Mouse (Mus musculus) stomach, postnatal 0 days (tissue): ENCODE data around the gene Ano10. TPM values are rescaled to one million over a fixed set of nuclear protein-coding genes. Genes with fewer than 3 reads are reported as not detected.

Experiments used
- ATAC-seq: fragments of 200-750 bp; cut with Nextera tagmentation; 2 replicates; pipeline ENCODE4 v1.8.0; 2017; ENCODE audit not compliant: low FRiP score, low TSS enrichment
- DNase-seq: peaks from one replicate; pipeline ENCODE4 v3.0.0-alpha.2; 2016; ENCODE audit warnings: low spot score
- H3K27ac ChIP-seq: fragments of 300-500 bp; sonication (generic); replicated peaks from 2 replicates; pipeline ENCODE4 v1.5.1; 2014; ENCODE audit warnings: mild to moderate bottlenecking, control low read depth
- H3K27me3 ChIP-seq: fragments of 300-500 bp; sonication (generic); 2 replicates; pipeline ENCODE4 v1.6.1; 2014; ENCODE audit warnings: low read length; ENCODE audit not compliant: control insufficient read depth, insufficient read depth
- H3K36me3 ChIP-seq: fragments of 300-500 bp; sonication (generic); 2 replicates; pipeline ENCODE4 v1.6.1; 2014; ENCODE audit warnings: low read length, mixed read lengths; ENCODE audit not compliant: control insufficient read depth, insufficient read depth
- H3K4me1 ChIP-seq: fragments of 300-500 bp; sonication (generic); replicated peaks from 2 replicates; pipeline ENCODE4 v1.6.1; 2014; ENCODE audit warnings: antibody characterized with exemption; ENCODE audit not compliant: control insufficient read depth, insufficient read depth
- H3K4me2 ChIP-seq: fragments of 300-500 bp; sonication (generic); replicated peaks from 2 replicates; pipeline ENCODE4 v1.6.1; 2014; ENCODE audit warnings: low read depth, mild to moderate bottlenecking, control low read depth, moderate library complexity
- H3K4me3 ChIP-seq: fragments of 300-500 bp; sonication (generic); 2 replicates; pipeline ENCODE4 v1.5.1; 2014; ENCODE audit warnings: low read depth, low read length, control low read depth
- H3K9ac ChIP-seq: fragments of 300-500 bp; sonication (generic); 2 replicates; pipeline ENCODE4 v1.6.1; 2014; ENCODE audit warnings: mild to moderate bottlenecking, low read length, control low read depth, mixed read lengths
- H3K9me3 ChIP-seq: fragments of 300-500 bp; sonication (generic); 2 replicates; pipeline ENCODE4 v1.6.1; 2016; ENCODE audit warnings: low read length; ENCODE audit not compliant: control insufficient read depth
- CTCF ChIP-seq: IDR thresholded peaks from 2 replicates; pipeline ENCODE4 v1.5.1; 2016; ENCODE audit warnings: antibody characterized with exemption, low read depth, mild to moderate bottlenecking, moderate library complexity
- EP300 ChIP-seq: optimal IDR thresholded peaks from 2 replicates; pipeline ENCODE3; 2016; ENCODE audit warnings: antibody characterized with exemption
- WGBS: fragments of 180-500 bp; shearing (Covaris S2); extraction: QIAGEN DNeasy Blood & Tissue Kit; methylation state at CpG from one replicate; pipeline ENCODE4 v1.1.7; 2014; 5-methylcytosine and 5-hydroxymethylcytosine counted together
- polyA plus RNA-seq: library from polyadenylated mRNA; unstranded; fragments of >200 nt; fragmentation: Nextera tagmentation; extraction: Ambion mirVana; gene quantifications from 2 replicates; pipeline ENCODE4 v1.2.1, GENCODE M21; 2015

The Ano10 gene
- polyA plus RNA-seq, 1 experiment from 2014 or later, result 30.8 TPM

GRCm38 (mm10) chr9:122219934-122220333 is 74.3 kb downstream of the Ano10 start:
- Histone ChIP-seq H3K9ac (no peak overlapping the region), H3K9me3 (no peaks in the 10 kb centered on the region), H3K4me2 (no peak overlapping the region), H3K36me3 (no peaks in the 10 kb centered on the region), H3K4me1 (no peaks in the 10 kb centered on the region), H3K27ac (no peak overlapping the region), H3K27me3 (no peaks in the 10 kb centered on the region), H3K4me3 (no peak overlapping the region)
- DNase-seq (no peak), ATAC-seq (no peak)
- TF ChIP-seq CTCF, result no peak
- TF ChIP-seq EP300, result no peak
- WGBS, result 64% methylated on average over 2 of the region's 2 CpGs

GRCm38 (mm10) chr9:122216945-122217529 is 77.2 kb downstream of the Ano10 start:
- WGBS, result 72% methylated on average over 7 of the region's 7 CpGs
- no peak for TF ChIP-seq CTCF
- no peak for TF ChIP-seq EP300
- Histone ChIP-seq H3K27ac (no peak overlapping the region), H3K4me1 (no peaks in the 10 kb centered on the region), H3K36me3 (no peaks in the 10 kb centered on the region), H3K27me3 (no peaks in the 10 kb centered on the region), H3K4me3 (no peak overlapping the region), H3K9ac (no peak overlapping the region), H3K4me2 (no peak overlapping the region), H3K9me3 (no peaks in the 10 kb centered on the region)
- ATAC-seq (no peak), DNase-seq (no peak)

GRCm38 (mm10) chr9:122215118-122215517 is 79.1 kb downstream of the Ano10 start:
- H3K9me3 ChIP-seq, result no peaks in the 10 kb centered on the region
- H3K27ac ChIP-seq, result no peak overlapping the region
- ATAC-seq (no peak), DNase-seq (no peak)
- H3K4me3 ChIP-seq, result no peak overlapping the region
- no peak for TF ChIP-seq EP300
- no peak overlapping the region for H3K4me2 ChIP-seq
- no peak overlapping the region for H3K9ac ChIP-seq
- H3K36me3 ChIP-seq, result no peaks in the 10 kb centered on the region
- no peaks in the 10 kb centered on the region for H3K27me3 ChIP-seq
- no peaks in the 10 kb centered on the region for H3K4me1 ChIP-seq

- ATAC-seq, result no peak
- H3K9me3 ChIP-seq, result no peaks in the 10 kb centered on the region
- 0 out of 2 replicates have a peak, but pooled peaks cover 3% of the 10 kb centered on the region for H3K4me1 ChIP-seq
- no peaks in the 10 kb centered on the region for H3K27me3 ChIP-seq
- WGBS, result 79% methylated on average over 4 of the region's 4 CpGs
- H3K4me3 ChIP-seq, result no peak overlapping the region
- no peak for DNase-seq
- H3K27ac ChIP-seq, result no peak overlapping the region
- TF ChIP-seq CTCF, result no peak
- TF ChIP-seq EP300, result no peak
- H3K4me2 ChIP-seq, result no peak overlapping the region
- no peaks in the 10 kb centered on the region for H3K36me3 ChIP-seq
- no peak overlapping the region for H3K9ac ChIP-seq
Observed at GRCm38 (mm10) chr9:122208311-122208710, 85.9 kb downstream of the Ano10 start.

- H3K36me3 ChIP-seq, result no peaks in the 10 kb centered on the region
- peak; percentile 32; the same call in 1 of the 2 replicates for ATAC-seq
- no peak for DNase-seq
Observed at GRCm38 (mm10) chr9:122205543-122206200, 88.6 kb downstream of the Ano10 start.

GRCm38 (mm10) chr9:122204508-122204907 is 89.7 kb downstream of the Ano10 start:
- DNase-seq (no peak), ATAC-seq (no peak)
- 0 out of 2 replicates have a peak, but pooled peaks cover 3% of the 10 kb centered on the region for H3K4me1 ChIP-seq
- H3K9me3 ChIP-seq, result no peaks in the 10 kb centered on the region
- H3K36me3 ChIP-seq, result no peaks in the 10 kb centered on the region
- H3K27ac ChIP-seq, result no peak overlapping the region
- TF ChIP-seq EP300, result no peak
- TF ChIP-seq CTCF, result peak; percentile 52
- WGBS, result 77% methylated on average over 7 of the region's 7 CpGs
- no peak overlapping the region for H3K4me2 ChIP-seq
- no peak overlapping the region for H3K4me3 ChIP-seq
- H3K27me3 ChIP-seq, result no peaks in the 10 kb centered on the region
- H3K9ac ChIP-seq, result no peak overlapping the region

More at GRCm38 (mm10) chr9:122205543-122206200, 88.6 kb downstream of the Ano10 start:
- no peaks in the 10 kb centered on the region for H3K9me3 ChIP-seq
- 40% methylated on average over 11 of the region's 11 CpGs for WGBS
- H3K27me3 ChIP-seq, result no peaks in the 10 kb centered on the region
- no peak overlapping the region for H3K4me2 ChIP-seq
- H3K4me1 ChIP-seq, result 0 out of 2 replicates have a peak, but pooled peaks cover 3% of the 10 kb centered on the region
- no peak overlapping the region for H3K4me3 ChIP-seq
- H3K27ac ChIP-seq, result 0 out of 2 replicates have a peak overlapping the region, but pooled peaks have one; percentile 13
- TF ChIP-seq CTCF (no peak), EP300 (no peak)
- no peak overlapping the region for H3K9ac ChIP-seq
